Mouse (Mus musculus) cerebellum, adult (tissue): ENCODE data around the gene Racgap1.

Experiments
- ATAC-seq: cut with Nextera tagmentation; 2 replicates; pipeline ENCODE4 v1.9.2; 2017; ENCODE audit warnings: mild to moderate bottlenecking, moderate library complexity, mixed read lengths; ENCODE audit not compliant: insufficient number of reproducible peaks, low FRiP score, low TSS enrichment

The Racgap1 gene

GRCm38 (mm10) chr15:99596056-99596687 is 55.3 kb downstream of the Racgap1 start:
- peak; percentile 67 for ATAC-seq

GRCm38 (mm10) chr15:99594951-99595350 is 56.5 kb downstream of the Racgap1 start:
- ATAC-seq: no peak

GRCm38 (mm10) chr15:99592877-99593276 is 58.6 kb downstream of the Racgap1 start:
- no peak for ATAC-seq

GRCm38 (mm10) chr15:99592177-99592576 is 59.3 kb downstream of the Racgap1 start:
- no peak for ATAC-seq

GRCm38 (mm10) chr15:99590429-99591084 is 60.9 kb downstream of the Racgap1 start, which contains the start of gene Aqp5:
Gene Aqp5 (plus strand): TSS chr15:99590782.
- ATAC-seq: no peak

- no peak for ATAC-seq
Observed at GRCm38 (mm10) chr15:99589704-99590103, 61.8 kb downstream of the Racgap1 start.

GRCm38 (mm10) chr15:99589237-99589636 is 62.2 kb downstream of the Racgap1 start:
- ATAC-seq: no peak

- ATAC-seq: no peak
Observed at GRCm38 (mm10) chr15:99586525-99586924, 64.9 kb downstream of the Racgap1 start.

- no peak for ATAC-seq
Observed at GRCm38 (mm10) chr15:99585741-99586140, 65.7 kb downstream of the Racgap1 start.

GRCm38 (mm10) chr15:99584407-99585202 is 66.9 kb downstream of the Racgap1 start:
- no peak for ATAC-seq

GRCm38 (mm10) chr15:99583463-99584344 is 67.8 kb downstream of the Racgap1 start:
- ATAC-seq: peak; percentile 41; the same call in 1 of the 2 replicates

- ATAC-seq: 0 out of 2 replicates have a peak, but pooled peaks have one; percentile 38
Observed at GRCm38 (mm10) chr15:99578802-99579485, 72.5 kb downstream of the Racgap1 start, which contains the start of gene Aqp2. Gene Aqp2 (plus strand): TSS chr15:99579055.
